Mouse (Mus musculus) MEL (cell line): Measurements from ENCODE around the gene Ranbp10. TPM values are rescaled to one million over a fixed set of nuclear protein-coding genes. Genes with fewer than 3 reads are reported as not detected.

Experiments used
- DNase-seq: peaks from one replicate; pipeline ENCODE4 v3.0.0; 2011; ENCODE audit warnings: low read depth, low spot score
- H3K27ac ChIP-seq: 2 replicates; pipeline ENCODE4 v1.5.1; 2012; ENCODE audit warnings: low read depth, mild to moderate bottlenecking, control low read depth, low read length, moderate library complexity; ENCODE audit not compliant: control insufficient read depth
- H3K27me3 ChIP-seq, 2 experiments: fragments of 150-350 bp in 1 of 2; sonication (generic) in 1 of 2; 2 replicates each; pipeline ENCODE4 v1.6.1; 2012; ENCODE audit warnings: low read length in 2 of 2, mild to moderate bottlenecking in 2 of 2, improper control_type of control experiment in 1 of 2, moderate library complexity in 1 of 2; ENCODE audit not compliant: insufficient read depth in 2 of 2, control insufficient read depth in 1 of 2
- H3K36me3 ChIP-seq, 2 experiments: 2 replicates each; pipeline ENCODE4 v1.6.1; 2012 to 2014; ENCODE audit warnings: low read length in 2 of 2, improper control_type of control experiment in 1 of 2, inconsistent platforms in 1 of 2, mild to moderate bottlenecking in 1 of 2; ENCODE audit not compliant: insufficient read depth in 2 of 2, control insufficient read depth in 1 of 2
- H3K4me1 ChIP-seq, 2 experiments: fragments of 150-350 bp in 1 of 2; sonication (generic) in 1 of 2; 2 replicates each; pipeline ENCODE4 v1.6.1; 2012; ENCODE audit warnings: low read length in 2 of 2, improper control_type of control experiment in 1 of 2, mild to moderate bottlenecking in 1 of 2; ENCODE audit not compliant: insufficient read depth in 2 of 2, control insufficient read depth in 1 of 2
- H3K4me3 ChIP-seq, 2 experiments: fragments of 150-350 bp in 1 of 2; sonication (generic) in 1 of 2; 2 replicates each; pipeline ENCODE4 v1.5.1; 2012; ENCODE audit warnings: low read depth in 2 of 2, low read length in 2 of 2, mild to moderate bottlenecking in 2 of 2, moderate library complexity in 2 of 2, control low read depth in 1 of 2, improper control_type of control experiment in 1 of 2; ENCODE audit not compliant: control insufficient read depth in 1 of 2, insufficient read depth in 1 of 2
- H3K79me2 ChIP-seq: 2 replicates; pipeline ENCODE4 v1.6.1; 2012; ENCODE audit warnings: mild to moderate bottlenecking, low read length, moderate library complexity; ENCODE audit not compliant: control insufficient read depth, poor library complexity, insufficient read depth
- H3K9ac ChIP-seq: 2 replicates; pipeline ENCODE4 v1.6.1; 2012; ENCODE audit warnings: low read depth, mild to moderate bottlenecking, control low read depth, low read length, moderate library complexity; ENCODE audit not compliant: control insufficient read depth, poor library complexity, severe bottlenecking
- H3K9me3 ChIP-seq: fragments of 150-350 bp; sonication (generic); replicated peaks from 2 replicates; pipeline ENCODE4 v1.6.1; 2012; ENCODE audit warnings: mild to moderate bottlenecking, low read length, improper control_type of control experiment, moderate library complexity; ENCODE audit not compliant: insufficient read depth
- EP300 ChIP-seq, 2 experiments: IDR thresholded peaks; 2 replicates each; pipeline ENCODE4 v1.6.1; 2011; ENCODE audit warnings: improper control_type of control experiment in 2 of 2, low read length in 2 of 2, low read depth in 1 of 2, mild to moderate bottlenecking in 1 of 2
- GATA1 ChIP-seq: IDR thresholded peaks from 2 replicates; pipeline ENCODE4 v1.6.1; 2011; ENCODE audit warnings: low read depth, low read length, improper control_type of control experiment
- HCFC1 ChIP-seq: IDR thresholded peaks from 2 replicates; pipeline ENCODE4 v1.6.1; 2012; ENCODE audit warnings: low read depth, mild to moderate bottlenecking, inconsistent platforms, low read length, improper control_type of control experiment, moderate library complexity
- MAX ChIP-seq: IDR thresholded peaks from 2 replicates; pipeline ENCODE4 v1.6.1; 2011; ENCODE audit warnings: low read length, improper control_type of control experiment
- MAZ ChIP-seq: IDR thresholded peaks from 2 replicates; pipeline ENCODE4 v1.6.1; 2012; ENCODE audit warnings: low read depth, mild to moderate bottlenecking, inconsistent platforms, low read length, improper control_type of control experiment
- MEF2A ChIP-seq: IDR thresholded peaks from 2 replicates; pipeline ENCODE4 v1.6.1; 2014; ENCODE audit warnings: low read depth, mild to moderate bottlenecking, inconsistent platforms, low read length, improper control_type of control experiment; ENCODE audit not compliant: poor library complexity, insufficient replicate concordance, severe bottlenecking; ENCODE audit errors: extremely low read depth
- MXI1 ChIP-seq: IDR thresholded peaks from 2 replicates; pipeline ENCODE4 v1.6.1; 2011; ENCODE audit warnings: mild to moderate bottlenecking, low read depth, low read length, improper control_type of control experiment
- MYB ChIP-seq: IDR thresholded peaks from 2 replicates; pipeline ENCODE4 v1.6.1; 2011; ENCODE audit warnings: mild to moderate bottlenecking, low read depth, low read length, improper control_type of control experiment
- MYC ChIP-seq: IDR thresholded peaks from 2 replicates; pipeline ENCODE4 v1.6.1; 2011; ENCODE audit warnings: low read depth, mild to moderate bottlenecking, low read length, improper control_type of control experiment, moderate library complexity
- NELFE ChIP-seq: IDR thresholded peaks from 2 replicates; pipeline ENCODE4 v1.6.1; 2011; ENCODE audit warnings: low read depth, low read length, improper control_type of control experiment
- POLR2AphosphoS5 ChIP-seq: IDR thresholded peaks from 2 replicates; pipeline ENCODE4 v1.6.1; 2012; ENCODE audit warnings: low read depth, borderline replicate concordance, mild to moderate bottlenecking, inconsistent platforms, low read length, moderate library complexity, mixed read lengths
- SIN3A ChIP-seq: IDR thresholded peaks from 2 replicates; pipeline ENCODE4 v1.6.1; 2012; ENCODE audit warnings: low read length, improper control_type of control experiment, inconsistent platforms
- SMC3 ChIP-seq: IDR thresholded peaks from 2 replicates; pipeline ENCODE4 v1.6.1; 2011; ENCODE audit warnings: low read depth, low read length, improper control_type of control experiment
- TBP ChIP-seq: IDR thresholded peaks from 2 replicates; pipeline ENCODE4 v1.8.0; 2011; ENCODE audit warnings: low read depth, low read length, improper control_type of control experiment
- TCF12 ChIP-seq: IDR thresholded peaks from 2 replicates; pipeline ENCODE4 v1.6.1; 2014; ENCODE audit warnings: low read depth, mild to moderate bottlenecking, inconsistent platforms, low read length, improper control_type of control experiment, moderate library complexity
- USF1 ChIP-seq: IDR thresholded peaks from 2 replicates; pipeline ENCODE4 v1.6.1; 2014; ENCODE audit warnings: low read depth, mild to moderate bottlenecking, inconsistent platforms, low read length, improper control_type of control experiment, moderate library complexity
- USF2 ChIP-seq, 2 experiments: IDR thresholded peaks; 2 replicates each; pipeline ENCODE4 v1.6.1; 2011 to 2012; ENCODE audit warnings: improper control_type of control experiment in 2 of 2, low read length in 2 of 2, borderline replicate concordance in 1 of 2, inconsistent platforms in 1 of 2, low read depth in 1 of 2, mild to moderate bottlenecking in 1 of 2; ENCODE audit not compliant: insufficient read depth in 1 of 2
- ZC3H11A ChIP-seq: IDR thresholded peaks from 2 replicates; pipeline ENCODE4 v1.6.1; 2012; ENCODE audit warnings: low read depth, mild to moderate bottlenecking, inconsistent platforms, low read length, improper control_type of control experiment
- polyA plus RNA-seq, 2 experiments: library from polyadenylated mRNA; stranded (reverse) in 1 of 2; unstranded in 1 of 2; fragments of >175 nt in 1 of 2; fragments of >200 nt in 1 of 2; gene quantifications; 2 replicates each; pipeline versions ENCODE4 v1.2.1 to v1.2.4; 2012; ENCODE audit warnings: low replicate concordance in 2 of 2, low read depth in 1 of 2; ENCODE audit not compliant: insufficient read length in 2 of 2, insufficient read depth in 1 of 2, missing spikeins in 1 of 2
- total RNA-seq: library from RNA; depleted of rRNA; stranded (reverse); fragments of 300-350 nt; gene quantifications from 2 replicates; pipeline ENCODE4 v1.2.3, GENCODE M21; 2012

The Ranbp10 gene
- total and polyA plus RNA-seq, 3 experiments = 7.4 to 22.1 TPM; not detected in 1

DNA sequence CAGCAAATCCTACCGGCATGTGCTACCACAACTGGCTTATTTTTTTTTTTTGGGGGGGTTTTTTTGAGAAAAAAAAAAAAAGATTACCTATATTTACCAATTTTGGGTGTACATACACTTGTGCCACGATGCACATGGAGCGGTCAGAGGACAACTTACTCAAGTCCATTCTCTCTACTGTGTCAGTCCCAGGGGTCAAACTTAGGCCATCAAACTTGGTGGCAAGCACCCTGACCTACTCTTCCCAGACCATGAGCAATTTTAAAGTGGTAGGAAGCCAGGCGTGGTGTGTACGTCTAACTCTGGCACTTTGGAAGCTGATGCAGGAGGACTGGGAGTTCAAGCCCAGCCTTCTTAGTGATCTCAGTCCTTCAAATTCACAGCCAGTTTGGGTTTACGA lies 13.9 kb downstream of the Ranbp10 start:
- Histone ChIP-seq H3K27me3 (no peaks in the 10 kb centered on the region), H3K9me3 (no peaks in the 10 kb centered on the region), H3K79me2 (0 out of 2 replicates have a peak, but pooled peaks cover 2% of the 10 kb centered on the region), H3K27ac (no peak overlapping the region), H3K36me3 (peaks cover 1 to 46% of the 10 kb centered on the region in 2 experiments; a peak in 3 of 4 replicates), H3K4me1 (peaks cover 34 to 40% of the 10 kb centered on the region in 2 experiments), H3K4me3 (no peak overlapping the region), H3K9ac (no peak overlapping the region)
- DNase-seq = no peak
- TF ChIP-seq TBP (no peak), POLR2AphosphoS5 (no peak), USF1 (no peak)

- DNase-seq = no peak
- Histone ChIP-seq H3K9ac (no peak overlapping the region), H3K27me3 (no peaks in the 10 kb centered on the region), H3K9me3 (no peaks in the 10 kb centered on the region), H3K27ac (no peak overlapping the region; the same call in 1 of the 2 replicates), H3K79me2 (0 out of 2 replicates have a peak, but pooled peaks cover 2% of the 10 kb centered on the region), H3K36me3 (peaks cover 1 to 53% of the 10 kb centered on the region in 2 experiments; a peak in 3 of 4 replicates), H3K4me3 (no peak overlapping the region), H3K4me1 (peaks cover 36 to 46% of the 10 kb centered on the region in 2 experiments)
- TF ChIP-seq USF2 (IDR thresholded peaks at IDR 0.05; ENCODE audit: borderline replicate concordance in 1 of 2, insufficient read depth in 1 of 2, low read depth in 1 of 2, low read length in 2 of 2) (no peak), ZC3H11A (no peak), MEF2A (no peak), MYB (no peak), SMC3 (no peak), MYC (no peak)
Measured at GRCm38 (mm10) chr8:105812511-105812910, 14.6 kb downstream of the Ranbp10 start.

DNA sequence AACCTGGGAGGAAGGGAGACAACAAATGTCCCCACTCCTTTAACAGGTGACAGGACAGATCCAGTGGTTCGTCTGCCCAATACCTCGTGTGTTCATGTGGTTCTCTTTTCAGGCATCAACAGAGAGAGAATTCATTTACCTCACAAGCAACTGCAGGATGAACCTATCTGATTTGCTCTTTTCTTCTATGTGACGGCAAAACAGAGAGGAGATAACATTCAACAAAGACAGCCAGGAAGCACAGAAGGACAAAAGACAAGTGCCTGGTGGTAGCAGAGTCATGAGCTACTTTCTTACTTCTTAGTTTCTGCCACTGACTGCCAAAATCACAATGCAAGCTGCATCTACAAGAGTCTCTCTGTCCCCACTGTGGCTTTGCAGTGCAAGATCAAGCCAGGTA lies 15.6 kb downstream of the Ranbp10 start:
- TF ChIP-seq EP300 (IDR thresholded peaks at IDR 0.05; ENCODE audit: low read depth in 1 of 2, low read length in 2 of 2) (peak in 1 of 2 experiments; percentile 28; a peak in 2 of 4 replicates), NELFE (no peak), POLR2AphosphoS5 (no peak), MAX (peak; percentile 24; the same call in 1 of the 2 replicates), SIN3A (peak; percentile 36), MXI1 (peak; percentile 70; the same call in 1 of the 2 replicates), GATA1 (peak; percentile 76), TBP (no peak), MYC (0 out of 2 replicates have a peak, but pooled peaks have one; percentile 39), TCF12 (0 out of 2 replicates have a peak, but pooled peaks have one; percentile 15), HCFC1 (0 out of 2 replicates have a peak, but pooled peaks have one; percentile 14), MAZ (0 out of 2 replicates have a peak, but pooled peaks have one; percentile 23)
- TF ChIP-seq, all 39 proteins: peak for 9
- peaks cover 1 to 56% of the 10 kb centered on the region in 2 experiments; a peak in 3 of 4 replicates for H3K36me3 ChIP-seq
- H3K27me3 ChIP-seq = no peaks in the 10 kb centered on the region
- peaks cover 38 to 46% of the 10 kb centered on the region in 2 experiments for H3K4me1 ChIP-seq
- H3K27ac ChIP-seq = peak overlapping the region; percentile 83
- peaks cover 3% of the 10 kb centered on the region; the same call in 1 of the 2 replicates for H3K79me2 ChIP-seq
- 0 out of 2 replicates have a peak overlapping the region, but pooled peaks have one; percentile 13 for H3K9ac ChIP-seq
- H3K9me3 ChIP-seq = no peaks in the 10 kb centered on the region
- peak; percentile 53 for DNase-seq
- H3K4me3 ChIP-seq = peak overlapping the region in 1 of 2 experiments; percentile 5; a peak in 1 of 4 replicates
